Mouse (Mus musculus): Measurements from ENCODE around the gene Mmp27.

GRCm38 (mm10) chr9:7622582-7622981 is 51.4 kb downstream of the Mmp27 start:
- TF ChIP-seq EP300 (IDR thresholded peaks at IDR 0.05; ENCODE audit: insufficient read depth, low read depth, low read length): no peak
- no peak for TF ChIP-seq CTCF (IDR thresholded peaks at IDR 0.05; ENCODE audit: low read depth, low read length)

Measured in ES-Bruce4 (cell line).